Mouse (Mus musculus): ENCODE measurements at regions not wholly inside any gene's neighbourhood (a gene's known extent, or its start where the extent isn't known, plus 50 kb on each side); places are given as distances from the start of the nearest gene placed in this dataset.
"Not testable (repeated sequence)": the region's sequence is repeated elsewhere in the genome, so short reads cannot be mapped to it uniquely, and the experiment has no call there.

DNA sequence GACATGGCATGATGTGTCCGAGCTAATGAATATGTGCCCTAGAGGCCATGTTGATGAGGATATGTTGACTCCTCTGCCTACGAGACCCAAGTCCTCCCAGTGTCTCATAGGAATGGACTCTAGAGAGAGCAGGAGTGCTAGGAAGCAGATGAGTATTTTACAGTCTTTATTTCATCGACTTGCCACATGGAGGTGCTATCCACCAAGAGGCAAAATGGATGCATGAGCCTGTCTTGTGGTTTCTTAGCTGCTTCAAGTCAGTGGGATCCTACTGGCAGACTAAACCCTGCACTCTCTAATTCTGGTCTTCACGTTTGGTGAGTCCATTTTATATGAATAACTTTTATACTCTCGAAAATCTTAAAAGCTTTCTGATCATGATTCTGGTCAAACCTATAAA, 253.4 kb downstream of the Dad1 start:
- DNase-seq (ENCODE audit: low spot score in 2 of 2): no peak

DNA sequence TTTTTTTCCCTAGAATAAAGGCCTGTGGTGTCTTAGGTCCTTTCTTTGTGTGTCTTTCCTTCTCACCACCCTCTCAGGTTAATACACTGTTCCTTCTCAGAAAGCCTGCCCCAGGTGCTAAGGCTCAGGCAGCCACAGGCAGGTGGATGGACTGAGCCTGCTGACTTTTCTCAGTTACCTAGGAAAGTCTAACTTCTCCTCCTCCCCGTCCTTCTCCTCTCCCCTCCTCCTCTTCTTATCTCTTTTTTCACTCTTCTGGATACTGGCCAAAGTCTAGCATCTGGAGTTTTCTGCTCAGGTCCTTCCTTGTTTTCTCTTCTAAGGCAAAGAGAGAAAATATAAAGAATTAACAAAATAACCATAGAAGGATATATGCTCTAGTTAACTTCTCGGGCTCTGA, 260.5 kb downstream of the Dad1 start:
- no peak for DNase-seq (ENCODE audit: low spot score in 2 of 2)

DNA sequence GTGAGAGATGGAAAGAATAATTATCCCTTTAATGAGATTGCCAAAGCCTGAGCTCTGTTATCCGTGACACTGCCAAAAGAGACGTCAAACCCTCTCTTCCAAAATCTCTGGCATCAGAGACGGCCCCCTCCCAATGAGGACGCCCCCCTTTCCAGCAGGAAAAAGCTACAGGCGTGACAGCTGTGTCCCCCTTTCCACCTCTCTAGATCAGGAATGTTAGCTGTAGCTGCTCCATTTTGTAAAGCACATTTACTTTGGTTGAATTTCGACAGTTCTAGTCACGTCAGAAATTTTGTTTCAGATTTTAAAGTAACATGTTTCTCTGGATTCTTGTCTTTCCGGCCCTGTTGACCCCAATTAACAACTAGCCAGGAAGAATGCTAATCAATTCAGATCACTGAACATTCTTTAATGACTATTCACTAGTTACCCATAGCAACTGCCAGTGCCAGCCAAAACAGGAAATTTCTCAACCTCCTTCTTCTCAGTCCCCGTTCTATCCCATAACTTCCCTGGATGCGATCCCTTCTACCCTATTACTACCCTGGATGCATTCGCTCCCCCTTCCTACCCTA, 261.1 kb downstream of the Dad1 start:
- DNase-seq (ENCODE audit: low spot score in 2 of 2): no peak

DNA sequence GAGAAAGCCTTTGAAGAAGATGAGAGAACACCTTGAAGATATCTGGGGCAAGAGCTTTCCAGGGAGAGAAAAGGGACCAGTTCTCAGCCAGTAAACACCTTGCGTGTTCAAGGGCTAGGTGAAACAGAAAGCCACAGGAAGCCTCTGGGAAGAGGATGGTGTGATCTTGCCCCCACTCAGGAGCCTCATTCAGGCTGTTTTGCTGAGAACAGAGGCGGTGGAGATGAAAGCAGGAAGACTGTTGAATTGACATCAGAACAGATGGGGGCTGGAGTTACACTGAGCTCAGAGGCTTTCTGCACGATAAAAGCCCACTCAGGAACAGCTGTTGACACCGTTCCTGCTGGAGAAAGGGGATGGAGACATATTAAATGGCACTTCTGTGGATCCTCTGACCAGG, 262.5 kb downstream of the Dad1 start:
- DNase-seq (ENCODE audit: low spot score in 2 of 2): no peak

DNA sequence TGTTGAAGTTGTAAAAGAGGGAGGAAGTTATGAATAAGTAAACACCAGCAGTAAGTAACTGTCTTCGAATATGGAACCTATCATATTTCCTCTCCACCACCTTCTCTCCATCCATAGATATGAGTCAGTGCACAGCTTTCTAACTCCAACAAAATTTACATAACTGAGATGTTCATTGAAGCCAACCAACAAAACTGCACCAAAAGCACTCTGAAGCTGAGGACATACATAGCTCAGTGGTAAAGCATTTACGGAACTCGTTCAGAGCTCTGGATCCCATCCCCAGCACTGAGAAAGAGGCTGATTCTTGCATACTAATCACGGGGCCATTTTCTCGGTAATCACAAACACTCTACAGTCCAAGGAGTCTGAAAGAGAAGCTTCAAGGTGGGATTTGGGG, 273.1 kb downstream of the Dad1 start:
- DNase-seq (ENCODE audit: low spot score in 2 of 2): no peak

DNA sequence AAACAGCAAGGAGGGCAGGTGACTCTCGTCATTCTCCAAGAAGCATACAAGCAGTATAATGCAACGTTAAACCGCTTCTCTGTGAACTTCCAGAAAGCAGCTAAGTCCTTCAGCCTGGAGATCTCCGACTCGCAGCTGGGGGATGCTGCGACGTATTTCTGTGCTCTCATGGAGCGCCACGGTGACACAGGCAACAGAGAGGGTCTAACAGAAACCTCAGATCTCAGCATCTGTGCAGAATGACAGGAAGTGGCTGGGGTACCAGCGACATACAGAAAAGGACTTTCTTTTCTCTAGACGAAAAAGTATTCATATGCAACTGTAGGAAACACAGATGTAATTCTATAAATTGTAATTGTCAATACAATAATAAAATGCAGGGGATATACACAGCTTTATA, 292.5 kb downstream of the Dad1 start:
- DNase-seq (ENCODE audit: low spot score in 2 of 2): not testable (repeated sequence)

DNA sequence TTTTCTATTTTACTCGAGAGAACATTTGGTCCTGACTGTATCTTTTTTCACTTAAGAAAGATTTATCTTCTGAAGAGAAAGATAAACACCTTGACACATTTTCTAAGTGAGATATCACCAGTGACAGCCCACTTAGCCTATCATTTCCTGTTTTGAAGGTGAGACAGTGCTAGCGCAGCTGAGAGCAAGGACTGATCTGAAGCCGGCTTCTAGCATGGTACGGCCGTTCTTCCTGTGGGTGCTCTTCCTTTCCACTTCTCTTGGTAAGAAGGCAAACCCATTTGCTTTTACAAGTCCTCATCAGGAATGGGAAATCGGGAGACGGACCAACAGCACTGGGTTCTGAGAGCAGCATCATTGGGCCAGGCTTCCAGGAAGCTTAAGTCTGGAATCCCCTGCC, 293.1 kb downstream of the Dad1 start:
- DNase-seq (ENCODE audit: low spot score in 2 of 2): no peak

DNA sequence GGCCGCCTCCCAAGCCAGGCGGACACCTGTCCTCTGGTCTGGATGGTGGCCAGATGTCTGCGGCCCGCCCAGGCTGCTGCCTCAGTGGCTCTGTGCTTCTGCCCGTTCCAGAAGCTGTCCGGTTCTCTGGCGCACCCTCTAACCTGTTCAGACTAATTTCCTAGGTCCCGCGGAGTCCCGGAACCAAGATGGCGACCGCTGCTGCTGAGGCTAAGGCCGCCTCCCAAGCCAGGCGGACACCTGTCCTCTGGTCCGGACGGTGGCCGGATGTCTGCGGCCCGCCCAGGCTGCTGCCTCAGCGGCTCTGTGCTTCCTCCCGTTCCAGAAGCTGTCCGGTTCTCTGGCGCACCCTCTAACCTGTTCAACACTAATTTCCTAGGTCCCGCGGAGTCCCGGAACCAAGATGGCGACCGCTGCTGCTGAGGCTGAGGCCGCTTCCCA, 318.1 kb downstream of the Dad1 start:
- DNase-seq (ENCODE audit: low spot score in 2 of 2): peak; percentile 78 to 86

DNA sequence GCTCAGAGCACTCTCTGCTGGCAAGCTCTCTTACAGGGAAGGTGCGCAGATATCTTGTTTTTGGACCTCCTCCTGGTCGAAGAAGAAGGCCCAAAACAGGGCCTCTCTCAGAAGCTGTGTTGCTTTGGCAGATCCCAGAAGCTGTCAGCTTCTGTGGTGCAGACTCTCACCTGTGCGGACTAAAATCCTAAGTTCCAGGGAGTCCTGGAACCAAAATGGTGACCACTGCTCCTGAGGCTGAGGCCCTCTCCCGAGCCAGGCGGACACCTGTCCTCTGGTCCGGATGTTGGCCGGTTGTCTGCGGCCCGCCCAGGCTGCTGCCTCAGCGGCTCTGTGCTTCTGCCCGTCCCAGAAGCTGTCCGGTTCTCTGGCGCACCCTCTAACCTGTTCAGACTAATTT, 318.6 kb downstream of the Dad1 start:
- DNase-seq (ENCODE audit: low spot score in 2 of 2): peak; percentile 63 to 69

DNA sequence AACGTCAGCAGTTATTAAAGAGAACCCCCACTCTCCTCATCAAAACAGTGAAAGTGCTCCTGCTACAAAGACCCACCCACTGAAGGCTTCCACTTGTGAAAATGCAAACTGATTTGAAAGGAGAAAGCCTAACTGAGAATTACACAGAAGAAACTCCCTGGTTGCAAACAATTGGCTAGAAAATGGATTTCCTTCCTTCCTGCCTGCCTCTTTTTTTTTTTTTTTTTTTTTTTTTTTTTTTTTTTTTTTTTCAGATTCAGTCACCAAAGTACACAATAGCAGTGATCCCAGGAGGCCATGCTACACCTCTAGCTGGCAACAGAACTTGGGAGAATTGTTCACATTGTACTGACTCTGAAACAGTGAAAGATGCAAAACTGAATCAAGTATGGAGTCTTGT, 343.0 kb downstream of the Dad1 start:
- no peak for DNase-seq (ENCODE audit: low spot score in 2 of 2)

DNA sequence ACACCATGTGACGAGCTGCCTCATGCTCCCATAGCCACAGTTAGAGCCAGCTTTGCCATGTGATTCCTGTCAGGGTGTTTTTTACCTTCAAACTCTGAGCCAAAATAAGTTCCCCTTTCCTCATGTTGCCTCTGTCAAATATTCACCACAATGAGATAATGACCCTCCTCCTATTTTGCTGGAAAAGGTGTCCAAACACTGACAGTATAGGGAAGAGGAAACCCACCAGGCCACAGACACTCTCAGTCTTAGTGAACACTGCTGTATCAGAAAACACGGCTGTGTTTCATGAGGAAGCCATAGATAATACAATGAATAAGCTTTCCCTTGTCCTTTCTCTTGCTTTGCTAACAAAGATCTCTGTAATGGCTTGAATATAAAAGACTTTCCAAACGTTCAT, 349.3 kb downstream of the Dad1 start:
- no peak for DNase-seq (ENCODE audit: low spot score in 2 of 2)

DNA sequence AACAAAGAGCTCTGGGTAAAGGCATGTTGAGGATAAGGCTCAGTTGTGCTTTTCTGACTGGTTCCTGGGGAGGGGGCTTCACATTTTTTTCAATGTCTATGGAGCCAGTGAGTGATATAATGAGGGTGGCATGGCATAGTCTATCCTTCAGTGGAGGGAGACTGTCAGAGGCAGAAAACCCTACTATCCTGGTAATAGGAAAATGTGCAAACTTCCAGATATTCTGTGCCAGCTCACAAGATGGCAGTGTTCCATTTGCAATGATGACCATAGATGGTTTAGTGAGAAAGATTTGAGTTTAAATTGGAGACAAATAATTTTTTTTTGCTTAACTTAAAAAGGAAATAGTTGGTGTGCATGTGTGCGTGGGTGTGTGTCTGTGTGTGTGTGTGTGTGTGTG, 352.8 kb downstream of the Dad1 start:
- DNase-seq (ENCODE audit: low spot score in 2 of 2): no peak

DNA sequence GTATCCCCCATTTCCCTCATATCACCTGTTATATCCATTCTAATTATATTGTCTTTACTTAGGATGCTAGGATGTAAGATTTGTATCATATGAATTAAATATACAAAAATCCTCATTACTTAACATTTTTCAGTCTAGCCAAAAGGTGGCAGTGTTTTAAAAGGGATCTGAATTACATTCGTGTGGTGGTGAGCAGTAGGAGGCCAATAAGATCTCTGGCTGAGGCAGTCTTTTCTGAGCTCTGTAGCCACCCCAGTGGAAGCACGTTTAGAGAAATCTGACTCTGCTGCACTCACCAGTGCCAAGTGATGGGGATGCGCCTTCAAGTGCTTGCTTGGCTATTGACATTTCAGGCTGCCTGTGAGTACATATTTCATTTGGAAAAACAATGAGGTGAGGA, 372.6 kb downstream of the Dad1 start:
- DNase-seq (ENCODE audit: low spot score in 2 of 2): no peak

DNA sequence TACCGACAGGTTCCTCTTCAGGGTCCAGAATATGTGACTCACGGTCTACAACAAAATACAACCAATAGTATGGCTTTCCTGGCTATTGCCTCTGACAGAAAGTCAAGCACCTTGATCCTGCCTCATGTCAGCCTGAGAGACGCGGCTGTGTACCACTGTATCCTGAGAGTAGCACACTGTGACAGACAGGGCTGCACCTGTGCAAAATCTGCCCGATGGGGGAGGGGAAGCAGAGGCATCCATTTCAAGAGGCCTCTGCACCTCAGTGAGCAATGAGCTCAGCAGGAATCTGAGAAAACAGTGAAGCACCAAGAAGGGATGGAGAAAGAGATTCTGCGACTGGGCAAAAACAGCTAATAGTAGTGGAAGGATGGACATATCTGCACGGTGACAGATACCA, 377.3 kb downstream of the Dad1 start:
- DNase-seq (ENCODE audit: low spot score in 2 of 2): no peak

DNA sequence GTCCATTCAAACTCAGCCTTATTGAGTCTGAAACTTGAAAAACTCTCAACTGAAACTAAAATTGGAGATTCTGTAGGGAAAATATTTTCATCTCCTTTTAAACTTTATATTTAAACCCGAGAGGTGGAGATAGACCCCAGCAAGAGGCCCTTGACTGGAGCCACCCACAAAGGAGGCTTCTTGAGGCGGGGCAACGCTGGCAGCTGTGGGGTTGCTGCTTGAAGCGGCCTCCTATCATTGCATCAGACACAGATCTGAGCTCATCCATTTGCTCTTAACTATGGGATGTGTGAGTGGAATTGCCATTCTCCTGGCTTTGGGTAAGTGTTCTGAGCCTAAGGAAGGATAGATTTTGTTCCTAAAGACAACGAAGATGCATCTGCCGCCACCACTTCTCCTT, 378.2 kb downstream of the Dad1 start:
- DNase-seq (ENCODE audit: low spot score in 2 of 2): no peak

DNA sequence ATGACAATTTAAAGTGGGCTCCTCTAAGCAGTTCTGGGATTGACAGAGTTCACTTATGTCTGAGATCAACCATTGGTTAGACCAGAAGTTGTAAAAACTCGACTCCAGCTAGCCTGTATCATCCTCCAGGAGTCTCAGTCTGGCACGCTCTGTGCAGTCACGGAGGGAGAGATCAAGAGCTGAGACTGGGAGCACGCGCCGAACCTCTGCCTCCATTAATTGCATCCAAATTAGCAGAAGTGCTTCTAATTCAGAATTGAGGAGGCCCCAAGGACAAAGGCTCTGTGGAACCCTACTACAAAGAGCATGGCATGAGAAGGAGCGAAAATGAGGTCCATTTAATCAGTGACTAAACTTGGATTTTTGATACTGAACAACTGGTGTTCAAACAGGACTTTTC, 406.9 kb downstream of the Dad1 start:
- DNase-seq (ENCODE audit: low spot score in 2 of 2): no peak

DNA sequence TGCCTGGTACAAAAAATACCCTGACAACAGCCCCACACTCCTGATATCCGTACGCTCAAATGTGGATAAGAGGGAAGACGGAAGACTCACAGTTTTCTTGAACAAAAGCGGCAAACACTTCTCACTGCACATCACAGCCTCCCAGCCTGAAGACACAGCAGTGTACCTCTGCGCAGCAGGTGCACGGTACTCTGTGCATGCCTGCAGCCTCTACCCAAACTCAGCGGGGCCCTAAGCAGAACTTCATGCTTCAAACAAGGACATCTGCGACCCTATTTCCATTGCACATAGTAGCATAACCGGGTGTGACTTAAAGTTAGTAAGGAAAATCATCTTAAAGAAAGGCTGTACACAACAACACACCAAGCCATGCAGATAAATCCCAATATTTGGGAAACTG, 408.3 kb downstream of the Dad1 start:
- no peak for DNase-seq (ENCODE audit: low spot score in 2 of 2)

DNA sequence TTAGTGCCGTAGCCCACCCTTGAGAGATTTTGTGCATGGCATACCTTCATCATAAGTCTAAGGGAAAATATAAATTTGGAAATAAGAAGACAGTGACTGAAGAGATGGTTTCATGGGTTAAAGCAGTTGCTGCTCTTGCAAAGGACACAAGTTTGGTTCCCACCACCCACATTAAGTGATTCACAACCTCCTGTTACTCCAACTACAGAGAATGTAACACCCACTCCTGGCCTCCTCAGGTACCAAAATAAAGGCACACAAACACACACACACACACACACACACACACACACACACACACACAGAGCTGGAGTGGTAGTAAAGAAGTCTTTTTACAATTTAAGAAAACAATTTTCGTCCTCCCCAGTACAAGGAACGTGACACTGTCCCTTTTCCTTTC, 421.4 kb downstream of the Dad1 start:
- no peak for DNase-seq (ENCODE audit: low spot score in 2 of 2)

DNA sequence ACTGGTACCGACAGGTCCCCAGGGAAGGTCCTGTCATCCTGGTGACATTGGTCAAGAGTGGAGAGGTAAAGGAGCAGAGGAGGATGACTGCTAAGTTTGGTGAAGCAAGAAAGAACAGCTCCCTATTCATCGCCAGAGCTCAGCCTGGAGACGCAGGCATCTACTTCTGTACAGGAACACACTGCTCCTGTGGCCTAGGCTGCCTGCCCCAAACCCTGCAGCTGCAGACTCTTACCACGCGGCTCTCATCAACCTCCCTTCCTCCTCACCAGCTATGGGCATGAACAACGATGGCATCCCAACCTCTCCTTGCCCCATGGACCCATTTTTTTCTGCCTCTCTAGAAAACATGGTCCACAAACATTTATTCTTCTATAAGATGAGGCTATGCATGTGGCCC, 422.3 kb downstream of the Dad1 start:
- DNase-seq (ENCODE audit: low spot score in 2 of 2): no peak

DNA sequence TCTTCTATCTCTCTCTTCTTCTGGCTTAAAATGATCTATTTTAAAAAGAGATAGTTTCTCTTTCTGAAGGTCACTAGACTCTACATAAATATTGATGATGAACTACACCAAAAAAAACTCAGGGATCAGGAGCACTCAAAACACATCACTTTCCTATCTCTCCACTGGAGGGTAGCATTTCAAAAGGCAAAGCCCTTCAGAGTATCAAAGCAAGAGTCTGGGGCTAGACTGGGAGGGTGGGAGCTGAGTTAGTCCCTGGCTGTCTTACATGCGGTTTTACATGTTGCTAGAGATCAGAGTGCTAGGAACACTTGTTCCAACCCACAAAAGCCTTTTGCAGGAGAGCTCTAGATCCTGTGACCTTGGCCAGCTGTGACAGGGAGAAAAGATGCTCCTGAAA, 423.2 kb downstream of the Dad1 start:
- no peak for DNase-seq (ENCODE audit: low spot score in 2 of 2)

DNA sequence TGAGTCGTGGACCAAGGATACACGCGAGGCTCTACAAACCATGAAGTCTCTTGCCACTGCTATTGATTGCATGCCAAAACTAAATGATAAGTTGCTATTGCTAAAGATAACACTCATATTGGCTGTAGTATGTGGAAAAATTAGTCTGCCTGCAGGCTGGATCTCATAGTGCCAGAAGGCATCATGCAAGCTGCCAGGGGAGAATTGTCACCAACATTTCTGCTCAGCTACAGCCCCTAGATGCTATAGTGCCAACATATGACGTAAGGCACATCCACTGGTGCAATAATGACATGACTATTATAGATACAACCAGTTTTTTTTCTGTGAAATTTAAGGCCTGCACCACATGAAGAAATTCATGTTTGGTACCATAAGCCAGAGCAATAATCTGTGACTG, 427.1 kb downstream of the Dad1 start:
- no peak for DNase-seq (ENCODE audit: low spot score in 2 of 2)

DNA sequence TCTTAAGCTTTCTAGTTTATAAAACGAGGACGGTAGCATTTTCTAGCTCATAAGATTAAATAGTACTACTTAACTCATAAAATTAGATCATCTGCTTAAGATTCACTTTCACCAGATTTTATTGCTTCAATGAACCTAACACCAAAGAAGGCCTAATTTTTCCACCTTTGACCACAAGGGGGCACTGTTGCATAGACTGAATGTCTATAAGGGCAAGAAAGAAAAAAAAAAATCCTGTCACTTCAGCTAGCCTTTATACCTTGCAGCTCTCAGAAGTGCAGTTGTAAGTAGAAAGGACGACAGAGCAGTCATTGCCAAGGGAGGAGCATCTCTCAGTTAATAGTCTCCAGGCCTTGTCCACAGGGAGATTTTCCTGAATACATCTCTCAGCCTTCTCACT, 447.7 kb downstream of the Dad1 start:
- peak in 1 of 2 experiments; percentile 64 for DNase-seq (ENCODE audit: low spot score in 2 of 2)

DNA sequence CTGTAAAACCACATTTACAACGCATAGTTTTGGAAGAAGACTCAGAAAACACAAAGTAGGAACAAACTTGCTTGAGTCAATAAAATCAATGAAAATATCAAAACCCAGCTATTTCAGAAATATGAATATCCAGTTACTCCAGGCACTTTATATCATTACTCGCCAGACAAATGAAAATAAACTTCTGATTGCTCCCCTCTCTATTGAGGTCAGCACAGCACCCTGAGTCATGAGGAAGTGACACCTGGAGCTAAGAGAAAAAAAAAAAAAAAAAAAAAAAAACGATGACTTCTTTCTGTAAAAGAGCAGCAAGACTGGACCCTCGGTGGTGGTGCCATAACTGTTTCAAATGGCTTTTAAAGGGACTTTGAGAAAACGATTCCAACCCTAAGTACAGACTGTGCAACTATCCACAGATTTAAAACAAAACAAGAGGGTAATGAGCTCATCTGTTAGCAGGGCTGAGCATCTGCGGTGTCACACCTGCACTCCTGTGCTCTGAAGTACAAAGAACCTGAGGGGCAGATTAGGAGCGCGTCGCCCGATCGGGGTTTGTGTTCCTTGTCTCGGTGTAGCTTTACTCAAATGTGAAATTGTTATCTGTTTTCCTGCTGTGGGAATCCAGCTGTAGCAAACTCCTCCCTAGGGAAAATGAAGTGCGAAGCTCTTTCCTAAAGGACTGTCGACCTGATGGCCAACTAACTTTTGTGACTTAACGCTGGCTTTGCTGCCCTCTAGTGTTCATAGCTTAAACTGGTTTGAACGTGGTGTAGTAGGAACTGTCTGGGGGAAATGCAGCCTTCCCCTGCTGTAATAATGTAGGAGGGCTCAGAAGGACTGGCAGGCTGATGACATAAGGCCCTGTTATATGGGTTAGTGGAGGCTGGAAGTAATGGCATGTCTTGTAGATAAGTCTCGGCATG, 449.9 kb downstream of the Dad1 start:
- DNase-seq (ENCODE audit: low spot score in 2 of 2): peak in 1 of 2 experiments; percentile 21

DNA sequence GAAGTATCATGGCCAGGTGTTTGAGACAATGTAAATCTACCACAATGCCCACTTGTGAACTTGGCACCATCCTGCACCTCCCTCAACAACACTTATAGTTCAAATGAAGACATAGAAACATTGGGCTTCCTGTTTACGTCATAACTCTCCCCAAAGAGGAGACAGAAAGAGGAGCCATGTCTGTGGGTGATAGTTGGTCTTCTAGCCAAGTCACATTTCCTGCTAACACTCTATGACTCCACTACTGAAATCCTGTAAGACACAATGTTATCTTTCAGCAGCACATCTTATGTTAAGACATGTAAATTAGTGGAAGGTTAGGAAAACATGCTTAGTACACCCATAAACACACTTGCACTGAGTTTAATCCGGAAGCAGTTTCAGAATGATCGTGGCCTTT, 451.4 kb downstream of the Dad1 start:
- no peak for DNase-seq (ENCODE audit: low spot score in 2 of 2)
